Mouse (Mus musculus) MEL-GATA-1-ER (cell line): ENCODE results near the gene Natd1.

Experiments
- DNase-seq: peaks from one replicate; pipeline ENCODE4 v3.0.0-alpha.2; 2012; ENCODE audit warnings: low read depth; ENCODE audit errors: extremely low read depth

Natd1 gene

DNA sequence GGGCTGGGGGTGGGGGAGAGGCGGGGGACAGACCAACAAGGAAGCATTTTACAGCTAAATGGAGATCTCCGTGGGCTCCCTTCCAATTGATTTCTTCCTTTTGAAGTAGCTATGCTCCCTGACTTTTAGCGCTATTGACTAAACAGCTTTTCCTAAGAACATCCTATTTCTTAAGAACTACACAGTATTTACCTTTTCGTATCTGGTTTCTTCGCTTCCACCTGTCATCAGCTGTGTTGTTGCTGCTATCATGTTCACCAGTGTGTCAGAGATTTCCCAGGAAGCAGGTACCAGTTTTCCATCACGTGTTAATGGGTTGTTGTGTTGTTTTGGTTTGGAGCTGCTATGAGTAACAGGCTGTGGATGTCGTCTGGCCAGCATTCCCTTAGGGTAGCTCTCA is at the start of gene Natd1:
Gene Natd1 (minus strand): TSS at position 260 of the 400 bp plus-strand sequence.
- no peak for DNase-seq

DNA sequence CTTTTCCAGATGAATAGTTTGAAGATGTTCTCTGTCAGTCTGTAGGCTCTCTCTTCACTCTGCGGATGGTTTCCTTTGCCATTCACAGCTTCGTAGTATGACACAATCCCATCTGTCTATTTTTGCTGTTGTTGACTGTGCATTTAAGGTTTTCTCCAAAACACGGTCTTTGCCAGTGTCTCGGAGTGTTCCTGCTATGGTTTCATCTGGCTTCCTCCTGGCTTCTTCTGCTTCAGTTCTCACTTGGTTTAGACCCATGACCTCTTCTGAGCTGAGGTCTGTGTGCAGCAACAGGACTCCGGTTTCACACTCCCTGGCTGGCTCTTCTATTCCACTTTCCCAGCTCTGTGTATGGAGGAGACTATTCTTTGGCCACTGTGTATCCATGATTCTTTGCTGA is 48.2 kb upstream of the Natd1 start:
- DNase-seq = no peak

DNA sequence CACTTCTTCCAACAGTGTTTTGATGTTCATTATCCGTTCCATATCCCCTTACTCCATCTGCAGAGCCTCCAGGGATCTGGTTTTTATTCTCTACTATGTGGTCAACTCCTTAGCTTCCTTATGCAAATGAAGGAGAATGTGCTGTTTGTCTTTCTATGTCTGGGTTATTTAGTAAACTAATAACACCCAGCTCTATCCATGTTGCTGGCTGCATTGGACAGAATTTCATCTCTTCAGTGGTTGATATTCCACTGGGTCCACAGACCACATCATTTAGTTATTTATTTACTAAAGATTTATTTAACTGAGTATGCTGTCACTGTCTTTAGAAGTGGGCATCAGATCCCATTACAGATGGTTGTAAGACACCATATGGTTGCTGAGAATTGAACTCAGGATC is 46.6 kb upstream of the Natd1 start:
- no peak for DNase-seq

DNA sequence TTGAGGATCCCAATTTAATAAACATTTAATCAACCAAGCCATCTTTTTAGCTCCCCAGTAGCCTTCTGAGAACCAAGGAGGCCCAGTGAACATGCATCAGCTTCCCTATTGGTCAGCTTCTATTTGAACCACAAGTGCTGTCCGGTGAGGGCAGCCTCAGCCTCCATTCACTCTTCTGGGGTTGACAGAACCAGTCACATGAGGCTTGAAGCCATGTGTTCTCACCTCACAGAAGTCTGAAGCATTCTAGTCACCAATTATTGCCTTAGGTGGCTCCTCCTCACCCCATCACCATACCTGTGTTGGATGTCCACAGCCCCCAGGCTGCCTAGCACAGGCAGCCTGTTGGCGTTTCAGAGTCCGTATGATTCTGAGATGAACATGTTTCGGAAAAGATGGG is 44.4 kb upstream of the Natd1 start:
- DNase-seq = no peak

DNA sequence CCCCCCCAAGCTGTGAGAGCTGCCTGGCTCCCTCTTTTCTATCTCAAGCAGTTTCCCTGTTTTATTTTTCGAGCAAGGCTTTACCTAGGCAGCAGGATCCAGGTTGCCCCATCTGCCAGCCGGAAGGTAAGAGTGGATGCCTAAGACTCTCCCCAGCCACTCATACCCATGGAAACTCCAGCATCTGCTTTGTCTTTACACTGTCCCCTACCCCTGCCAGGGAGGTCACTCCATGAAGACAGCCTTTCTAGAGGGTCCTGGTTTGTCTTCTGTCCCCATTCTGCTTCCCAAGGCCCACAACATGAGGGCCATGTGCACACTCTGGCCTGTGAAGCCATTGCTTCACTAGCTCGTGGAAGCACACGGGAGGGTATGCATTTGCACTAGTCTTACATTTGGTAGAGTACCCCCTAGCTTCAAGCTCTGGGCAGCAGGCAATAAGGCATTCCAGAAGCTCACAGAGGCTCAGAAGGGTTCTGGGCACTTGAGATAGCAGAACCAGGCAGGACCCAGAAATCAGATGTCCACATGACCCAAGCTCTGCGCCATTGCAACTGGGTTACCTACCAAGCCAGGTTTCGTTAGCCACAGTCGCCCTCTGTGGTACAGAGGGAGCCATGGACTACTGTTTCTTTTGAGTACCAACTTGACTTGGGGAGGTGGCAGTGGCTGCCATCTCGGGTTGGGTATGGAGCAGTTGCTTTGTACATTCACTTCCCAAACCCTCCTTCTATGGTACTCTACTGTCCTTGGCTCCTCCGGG is 41.3 kb upstream of the Natd1 start:
- DNase-seq = no peak

DNA sequence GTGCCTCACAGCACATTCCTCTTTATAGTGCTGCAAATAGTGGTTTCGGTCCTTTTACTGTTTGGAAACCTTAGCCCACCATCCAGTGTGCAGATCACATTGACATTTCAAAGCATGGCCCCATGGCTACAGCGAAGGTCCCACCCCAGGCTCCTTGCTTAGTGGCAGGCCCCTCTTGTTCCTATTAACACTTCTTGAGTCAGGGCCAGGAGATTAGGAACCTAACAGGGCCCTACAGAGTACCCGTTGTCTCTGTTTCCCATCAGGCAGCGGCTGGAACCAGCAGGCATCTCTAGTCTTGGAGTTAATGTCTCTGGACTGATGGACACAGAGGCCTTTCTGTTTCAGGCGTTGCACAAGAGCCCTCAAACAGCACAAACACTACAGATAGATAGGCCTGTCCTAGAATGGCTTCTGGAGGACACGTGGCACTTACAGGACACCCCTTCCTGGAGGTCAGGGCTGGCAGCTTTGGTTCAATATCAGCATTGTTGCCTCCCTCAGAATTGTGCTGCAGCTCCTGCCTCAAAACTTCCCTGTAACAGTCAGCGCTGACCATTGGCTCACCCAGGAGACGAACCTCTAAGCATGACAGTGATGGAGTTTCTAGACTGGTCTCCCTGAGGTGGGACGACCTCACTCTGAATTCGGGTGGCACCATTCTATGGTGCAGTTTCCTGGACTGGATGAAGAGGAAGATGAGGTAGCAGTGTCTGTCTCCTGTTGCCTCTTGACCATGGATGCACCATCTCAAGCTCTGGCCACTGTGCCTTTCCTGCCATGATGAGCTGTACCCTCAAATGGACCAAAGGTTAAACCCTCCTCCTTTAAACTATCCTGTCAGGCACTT is 39.9 kb upstream of the Natd1 start:
- no peak for DNase-seq

DNA sequence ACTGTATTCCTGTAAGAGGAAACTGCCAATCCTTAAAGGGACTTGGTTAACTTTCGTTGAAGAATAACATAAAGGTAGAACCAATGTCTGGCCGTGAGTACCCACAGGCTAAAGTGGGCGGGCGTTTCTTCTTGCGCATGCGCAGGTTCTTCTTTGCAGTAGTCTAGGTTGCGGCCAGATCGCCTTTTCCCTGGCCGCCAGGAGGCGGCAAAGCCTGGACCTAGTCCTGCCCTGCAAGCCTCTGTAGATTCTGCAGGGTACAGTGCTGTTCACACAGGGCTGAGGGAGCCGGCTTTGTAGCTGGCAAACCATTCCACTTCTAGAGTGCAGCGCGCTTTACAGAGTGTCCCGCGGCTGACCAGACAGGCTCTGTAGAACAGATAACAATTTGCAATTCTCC is 39.3 kb upstream of the Natd1 start:
- DNase-seq = no peak

DNA sequence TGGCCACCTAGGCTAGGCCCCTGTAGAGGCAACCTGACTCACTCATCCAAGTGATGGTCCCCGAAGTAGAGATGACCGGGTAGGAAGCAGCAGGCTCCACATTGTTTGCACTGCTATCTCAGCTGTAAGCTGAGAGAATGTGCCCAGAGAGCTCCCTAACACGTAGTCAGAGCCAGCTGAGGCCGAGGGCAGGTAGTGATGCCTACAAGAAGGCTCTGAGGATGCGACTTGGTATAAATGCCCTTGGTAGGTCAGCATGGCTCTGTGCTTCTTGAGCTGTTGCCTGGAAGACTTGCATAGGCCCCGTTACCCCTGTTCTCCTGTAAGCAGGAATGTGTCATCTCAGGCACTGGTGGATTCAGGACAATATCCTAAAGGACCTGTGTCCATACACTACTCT is 38.4 kb upstream of the Natd1 start:
- no peak for DNase-seq

DNA sequence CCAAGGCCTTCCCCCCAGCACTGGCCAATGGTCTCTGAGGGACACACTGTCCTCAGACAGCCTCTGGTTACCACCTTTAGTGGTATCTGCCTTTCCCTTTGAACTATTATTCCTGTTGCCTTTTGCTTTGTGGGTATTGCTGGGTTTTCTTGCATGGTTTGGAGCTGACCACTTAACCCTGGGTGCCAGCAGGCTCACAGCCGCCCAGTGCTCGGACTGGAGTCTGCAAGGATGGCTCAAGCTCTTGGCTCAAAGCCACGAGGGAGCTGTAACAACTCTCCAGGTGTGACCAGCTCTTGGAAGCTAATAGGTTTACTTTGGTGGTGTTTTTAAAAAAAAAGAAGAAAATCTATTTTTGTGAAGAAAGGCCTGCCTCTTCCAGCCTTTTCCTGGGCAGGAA is 37.8 kb upstream of the Natd1 start:
- DNase-seq = no peak

DNA sequence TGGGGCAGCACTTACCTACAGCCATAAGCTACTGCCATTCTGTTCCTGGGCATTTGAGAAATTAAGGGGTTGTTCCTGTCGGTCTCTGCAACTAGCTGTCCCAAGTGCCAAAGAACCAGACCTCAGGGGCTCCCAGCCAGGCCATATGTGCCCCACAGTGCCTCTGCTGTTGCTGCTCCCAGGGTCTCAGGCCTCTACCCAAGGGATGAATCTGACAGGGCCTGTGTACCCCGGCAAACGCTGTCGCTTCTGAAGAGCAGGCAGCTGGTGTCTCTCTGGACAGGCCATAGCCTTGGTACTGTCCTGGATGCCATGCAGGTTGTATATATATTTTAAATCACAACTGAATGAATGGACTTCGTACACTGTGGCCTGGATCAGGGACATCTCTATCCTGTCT is 37.3 kb upstream of the Natd1 start:
- no peak for DNase-seq

DNA sequence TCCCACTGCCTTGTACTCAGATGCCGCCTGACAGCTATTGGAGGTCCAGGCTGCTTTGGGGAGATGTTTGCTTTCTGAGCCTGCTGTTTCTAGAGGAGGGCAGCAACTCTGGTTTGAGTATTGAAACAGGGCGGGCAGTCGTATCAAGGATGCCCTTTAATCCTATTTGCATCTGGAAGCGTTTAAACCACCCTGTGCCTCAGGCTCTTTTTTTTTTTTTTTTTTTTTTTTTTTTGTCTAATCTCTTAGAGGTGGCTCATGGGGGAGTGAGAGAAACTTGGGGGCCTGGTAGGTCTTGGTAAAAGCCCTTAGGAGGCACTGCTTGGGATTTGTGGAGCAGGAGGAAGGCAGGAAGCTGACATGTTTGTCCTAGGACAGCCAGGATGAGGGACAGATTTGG is 30.5 kb upstream of the Natd1 start:
- no peak for DNase-seq

DNA sequence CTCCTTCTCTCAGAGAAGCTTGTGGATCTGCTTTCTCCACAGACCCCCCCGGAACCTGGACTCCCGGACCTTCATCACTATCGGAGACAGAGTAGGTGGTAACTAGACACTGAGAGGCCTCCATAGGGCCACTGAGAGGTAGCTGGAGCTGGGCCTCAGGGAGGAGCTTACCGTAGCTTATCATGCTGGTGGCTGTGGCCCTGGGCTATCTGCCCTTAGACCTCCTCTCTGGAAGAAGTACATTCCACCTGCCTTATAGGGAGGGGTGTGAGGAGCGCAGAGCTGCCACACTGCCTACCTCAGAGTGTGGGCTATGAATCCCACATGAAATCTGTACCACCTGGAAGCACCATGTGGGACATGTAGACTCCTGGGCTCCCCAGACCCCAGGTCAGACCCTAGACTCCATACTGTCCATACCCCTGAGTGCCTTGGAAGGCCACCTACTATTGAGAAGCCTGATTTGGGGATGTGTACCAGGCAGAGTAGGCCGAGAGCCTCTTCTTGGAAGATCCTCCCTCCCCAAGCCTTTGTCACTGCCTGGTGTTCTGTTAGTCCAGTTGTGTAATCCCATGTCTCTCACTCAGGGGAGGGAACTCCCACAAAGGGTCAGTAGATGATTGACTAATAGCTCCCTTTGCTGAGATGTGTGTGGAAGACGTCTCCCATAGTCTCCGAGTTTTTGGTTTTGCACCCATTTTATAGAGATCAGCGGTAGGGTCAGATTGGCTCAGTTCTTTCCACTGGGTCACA is 27.9 kb upstream of the Natd1 start:
- no peak for DNase-seq

DNA sequence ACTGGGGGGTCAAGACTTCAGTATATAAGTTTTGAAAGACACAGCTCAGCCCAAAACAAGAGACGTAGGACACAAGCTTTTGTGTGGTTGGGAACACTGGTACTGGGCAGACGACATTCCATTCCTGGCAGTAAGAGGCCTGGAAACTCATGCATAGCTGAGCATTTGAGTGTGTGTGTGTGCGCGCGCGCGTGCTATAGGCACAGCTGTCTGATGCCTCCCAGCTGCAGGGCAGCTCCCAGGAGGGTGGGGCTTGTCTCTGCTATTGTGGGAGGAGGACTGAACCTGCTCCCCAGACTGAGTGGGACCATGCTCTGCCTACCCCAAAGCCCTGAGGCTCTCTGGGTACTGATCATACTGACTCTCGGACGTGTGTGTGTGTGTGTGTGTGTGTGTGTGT is 26.8 kb upstream of the Natd1 start:
- DNase-seq = no peak

DNA sequence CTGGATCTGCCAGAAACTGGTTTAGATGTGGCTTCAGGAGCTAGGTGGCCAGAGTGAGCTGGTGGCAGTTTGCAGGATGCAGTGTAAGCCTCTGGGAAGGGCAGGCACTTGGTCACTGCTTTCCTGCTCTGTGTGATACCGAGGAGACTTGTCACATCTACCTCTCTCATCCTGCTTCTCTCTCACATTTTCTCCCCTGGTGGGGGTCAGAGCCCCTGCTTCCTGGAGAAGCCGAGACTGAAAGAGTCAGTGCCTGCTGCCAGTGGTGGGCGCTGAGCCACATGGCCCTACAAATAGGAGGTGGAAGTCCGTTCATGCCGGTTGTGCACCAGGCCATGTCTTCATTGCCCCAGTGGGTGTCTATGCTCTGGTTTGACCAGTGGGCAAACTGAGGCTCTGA is 26.0 kb upstream of the Natd1 start:
- no peak for DNase-seq

DNA sequence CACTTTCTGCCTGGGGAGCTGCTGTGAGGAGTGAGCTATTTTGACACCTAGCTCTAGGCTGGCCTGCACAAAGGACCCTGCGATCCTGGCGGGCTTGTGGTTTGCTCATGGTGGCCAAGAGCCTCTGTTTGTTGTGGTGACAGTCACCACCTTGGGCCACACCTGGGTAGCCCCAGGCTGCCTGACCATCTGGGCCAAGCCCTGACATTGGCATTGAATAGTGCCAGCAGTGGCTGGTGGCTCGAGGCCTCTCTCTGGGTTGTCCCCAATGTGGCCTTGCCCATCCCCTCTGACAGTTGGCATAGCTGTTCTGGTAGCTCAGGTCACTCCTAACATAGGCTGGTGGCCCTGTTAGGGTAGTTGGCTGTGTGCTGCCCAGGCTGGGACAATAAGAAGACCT is 24.9 kb upstream of the Natd1 start:
- no peak for DNase-seq

DNA sequence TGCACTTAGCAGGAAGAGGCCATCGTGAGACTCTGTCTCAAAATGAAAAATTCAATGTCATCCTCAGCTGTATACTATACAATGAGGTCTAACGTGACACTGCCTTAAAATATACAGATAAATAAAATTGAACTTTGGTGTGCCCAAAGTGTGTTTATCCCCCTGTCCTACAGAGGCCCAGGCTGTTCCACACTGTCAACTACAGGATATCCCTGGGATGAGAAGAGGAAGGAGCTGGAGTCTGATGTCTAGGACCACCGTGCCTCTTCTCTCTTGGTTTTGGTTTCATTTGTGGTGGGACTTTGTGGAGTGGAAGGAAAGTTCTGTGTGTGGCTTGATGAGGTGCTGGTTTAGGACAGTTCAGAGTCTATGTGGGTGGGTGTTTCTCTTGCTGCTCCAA is 23.1 kb upstream of the Natd1 start:
- DNase-seq = no peak

DNA sequence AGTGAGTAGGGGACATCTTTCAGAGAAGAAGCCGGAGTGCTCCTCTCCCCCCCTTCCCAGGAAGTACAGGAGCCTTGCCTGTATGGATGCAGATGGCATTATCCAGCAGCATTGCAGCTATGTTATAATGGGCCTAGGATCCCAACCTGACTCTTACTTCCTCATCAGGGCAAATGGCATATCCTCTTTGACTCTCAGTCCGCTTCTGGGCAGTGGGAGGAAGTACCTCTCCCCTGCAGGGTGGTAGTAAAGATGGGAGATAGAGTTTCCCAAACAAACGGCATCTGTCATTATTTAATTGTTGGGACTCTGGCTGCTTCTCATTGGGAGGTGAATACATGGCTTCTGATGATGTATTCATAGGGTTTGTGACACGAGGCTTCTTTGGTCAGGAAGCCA is 21.4 kb upstream of the Natd1 start:
- peak; percentile 57 for DNase-seq

DNA sequence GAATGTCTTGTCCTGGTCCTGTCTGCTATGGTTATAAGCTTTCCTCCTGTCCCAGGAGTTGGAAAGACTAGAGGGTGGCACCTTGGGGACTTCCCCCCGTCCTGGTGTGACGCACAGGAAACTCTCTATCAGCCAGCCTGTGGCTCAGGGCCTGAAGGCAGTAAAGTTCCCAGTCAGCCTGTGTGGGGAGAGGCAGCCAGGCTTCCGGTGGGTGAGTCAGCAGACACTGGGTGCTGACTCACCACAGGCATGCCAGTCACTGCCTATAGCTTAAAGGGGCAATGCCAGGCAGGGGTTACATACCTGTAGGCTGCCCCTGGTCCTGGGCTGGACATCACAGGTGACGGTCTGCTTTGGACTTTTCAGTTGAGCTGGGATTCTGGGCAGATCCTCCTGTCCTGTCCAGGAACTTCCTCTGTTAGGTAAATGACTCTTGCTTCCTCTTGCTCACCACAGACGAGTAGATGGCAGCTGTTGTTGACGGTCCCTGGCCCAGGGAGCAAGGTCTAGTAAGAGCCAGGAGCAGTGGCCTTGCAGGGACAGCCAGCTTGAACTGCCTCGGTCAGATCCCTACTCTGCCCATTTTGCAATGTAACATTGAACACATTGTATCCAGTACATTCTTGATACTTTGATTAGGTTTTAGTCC is 20.9 kb upstream of the Natd1 start:
- DNase-seq = peak; percentile 90

DNA sequence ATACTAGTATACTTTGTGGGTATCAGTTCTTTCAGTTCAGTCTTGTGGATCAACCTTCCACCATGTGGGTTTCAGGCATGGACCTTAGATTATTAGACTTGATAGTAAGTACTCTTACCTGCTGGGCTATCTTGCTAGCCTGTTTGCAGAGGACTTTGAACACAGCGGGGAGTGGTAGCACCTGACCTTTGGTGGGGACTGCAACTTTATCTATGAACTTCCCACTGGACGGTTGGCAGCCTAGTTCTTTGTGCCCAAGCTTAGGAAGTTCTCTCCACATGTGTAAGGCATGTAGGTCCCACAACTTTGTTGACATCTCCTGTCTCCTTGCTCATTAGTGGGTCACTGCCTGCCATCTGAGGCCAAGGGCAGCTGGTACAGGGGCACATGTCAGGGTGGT is 20.2 kb upstream of the Natd1 start:
- no peak for DNase-seq

DNA sequence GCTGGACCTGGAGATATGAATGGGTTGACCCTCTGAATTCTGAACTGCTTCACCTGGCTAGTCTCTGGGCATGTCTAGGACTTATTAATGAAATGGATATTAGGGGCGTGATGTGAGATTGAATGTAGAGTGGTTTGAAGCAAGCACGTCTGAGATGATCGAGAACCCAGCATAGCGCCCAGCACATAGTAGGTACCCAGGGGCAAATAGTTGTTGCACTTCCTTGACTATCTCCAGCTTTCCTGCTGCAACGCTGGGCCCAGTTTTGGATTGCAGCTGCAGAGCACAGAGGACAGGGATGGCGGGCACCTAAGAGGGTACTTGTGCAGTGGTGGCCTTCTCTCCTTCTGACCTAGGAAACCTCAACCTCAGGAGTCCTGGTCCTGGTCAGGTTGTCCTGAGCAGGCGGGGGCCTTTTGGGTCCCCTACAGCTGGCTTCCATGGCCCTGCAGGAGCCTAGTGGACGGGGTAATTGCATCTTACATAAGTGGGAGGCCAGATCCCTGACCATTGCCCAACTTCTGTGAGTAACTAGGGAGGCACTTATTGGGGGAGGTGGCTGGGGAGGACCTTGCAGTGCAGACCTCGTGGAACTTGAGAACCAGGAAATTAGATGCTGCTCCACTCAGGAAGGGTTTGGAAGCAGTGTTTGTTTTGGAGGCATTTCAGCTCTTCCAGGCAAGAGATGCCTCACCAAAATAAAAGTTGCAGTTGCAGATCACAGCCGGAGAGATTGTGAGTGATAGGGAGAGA is 18.8 kb upstream of the Natd1 start:
- no peak for DNase-seq

DNA sequence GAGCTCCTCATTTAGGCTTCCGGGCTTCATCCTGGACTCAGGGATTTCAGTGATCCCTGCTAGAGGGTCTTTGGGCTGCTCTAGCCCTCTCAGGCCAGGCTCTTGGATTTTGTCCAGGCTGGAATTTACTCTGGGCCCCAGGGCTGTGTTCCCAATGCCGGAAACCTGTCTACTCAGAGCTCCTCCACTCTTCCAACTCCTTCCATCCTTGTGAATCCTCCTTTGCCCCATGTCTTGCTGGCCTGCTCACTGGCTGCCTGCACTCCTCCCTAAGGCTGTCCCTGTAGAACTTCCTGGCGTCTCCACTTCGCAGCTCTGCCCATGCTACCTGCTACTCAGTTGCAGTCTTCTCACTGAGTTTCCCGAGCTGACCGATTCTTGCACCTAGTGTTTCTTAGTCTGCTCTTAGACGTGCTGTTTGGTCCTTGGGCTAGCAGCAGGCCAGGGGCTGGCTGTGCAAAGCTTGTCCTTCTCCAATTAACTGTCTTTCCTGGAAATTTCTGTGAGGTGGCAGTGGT is 18.0 kb upstream of the Natd1 start:
- DNase-seq = no peak
